Mouse (Mus musculus) forebrain, embryonic 15.5 days (tissue): ENCODE measurements around the gene Pou1f1. TPM values are rescaled to one million over a fixed set of nuclear protein-coding genes. Genes with fewer than 3 reads are reported as not detected.

ENCODE experiments used
- ATAC-seq: fragments of 200-750 bp; cut with Nextera tagmentation; replicated peaks from 2 replicates; pipeline ENCODE4 v1.8.0; 2017; ENCODE audit warnings: mild to moderate bottlenecking, moderate TSS enrichment, moderate library complexity
- H3K27ac ChIP-seq: fragments of 300-500 bp; sonication (generic); replicated peaks from 2 replicates; pipeline ENCODE4 v1.5.1; 2015; ENCODE audit warnings: mild to moderate bottlenecking, inconsistent platforms
- H3K27me3 ChIP-seq: fragments of 300-500 bp; sonication (generic); 2 replicates; pipeline ENCODE4 v1.6.1; 2015; ENCODE audit warnings: inconsistent platforms
- H3K36me3 ChIP-seq: fragments of 300-500 bp; sonication (generic); 2 replicates; pipeline ENCODE4 v1.6.1; 2015; ENCODE audit warnings: mild to moderate bottlenecking, inconsistent platforms
- H3K4me1 ChIP-seq: fragments of 300-500 bp; sonication (generic); 2 replicates; pipeline ENCODE4 v1.6.1; 2015; ENCODE audit warnings: inconsistent platforms
- H3K4me2 ChIP-seq: fragments of 300-500 bp; sonication (generic); replicated peaks from 2 replicates; pipeline ENCODE4 v1.6.1; 2015; ENCODE audit warnings: mild to moderate bottlenecking, inconsistent platforms
- H3K4me3 ChIP-seq: fragments of 300-500 bp; sonication (generic); 2 replicates; pipeline ENCODE4 v1.5.1; 2015; ENCODE audit warnings: mild to moderate bottlenecking, inconsistent platforms
- H3K9ac ChIP-seq: fragments of 300-500 bp; sonication (generic); replicated peaks from 2 replicates; pipeline ENCODE4 v1.6.1; 2015; ENCODE audit warnings: mild to moderate bottlenecking, inconsistent platforms
- H3K9me3 ChIP-seq: fragments of 300-500 bp; sonication (generic); 2 replicates; pipeline ENCODE4 v1.6.1; 2016; ENCODE audit warnings: inconsistent platforms
- WGBS: fragments of 180-500 bp; shearing (Covaris S2); methylation state at CpG from one replicate; pipeline ENCODE4 v1.1.7; 2015; ENCODE audit warnings: mixed read lengths; 5-methylcytosine and 5-hydroxymethylcytosine counted together
- polyA plus RNA-seq: library from polyadenylated mRNA; unstranded; fragments of >200 nt; fragmentation: Nextera tagmentation; extraction: Ambion mirVana; gene quantifications from 2 replicates; pipeline ENCODE4 v1.2.1, GENCODE M21; 2015

The Pou1f1 gene
- not detected in 2 replicates for polyA plus RNA-seq

- Histone ChIP-seq H3K4me3 (no peak within 1 kb of the TSS), H3K9me3 (no peaks in the 10 kb centered on the region), H3K4me1 (no peaks in the 10 kb centered on the region), H3K9ac (no peak within 1 kb of the TSS), H3K4me2 (no peak within 1 kb of the TSS), H3K36me3 (no peaks in the 10 kb centered on the region), H3K27ac (no peak within 1 kb of the TSS), H3K27me3 (no peaks in the 10 kb centered on the region)
- ATAC-seq = no peak
- WGBS = 85% methylated on average over 6 of the region's 6 CpGs
These were observed at the start of gene Pou1f1 for GRCm38 (mm10) chr16:65520211-65520610. Gene Pou1f1, plus strand, starts transcription at chr16:65520511.

GRCm38 (mm10) chr16:65470650-65471049, 49.7 kb upstream of the Pou1f1 start:
- H3K9me3 ChIP-seq = no peaks in the 10 kb centered on the region
- no peaks in the 10 kb centered on the region for H3K4me1 ChIP-seq
- H3K9ac ChIP-seq = no peak overlapping the region
- no peak for ATAC-seq
- 91% methylated on average over 4 of the region's 4 CpGs for WGBS
- H3K27ac ChIP-seq = no peak overlapping the region
- H3K4me2 ChIP-seq = no peak overlapping the region
- H3K4me3 ChIP-seq = no peak overlapping the region
- H3K27me3 ChIP-seq = no peaks in the 10 kb centered on the region
- H3K36me3 ChIP-seq = no peaks in the 10 kb centered on the region

GRCm38 (mm10) chr16:65472472-65473001, 47.8 kb upstream of the Pou1f1 start:
- no peaks in the 10 kb centered on the region for H3K36me3 ChIP-seq
- H3K27me3 ChIP-seq = no peaks in the 10 kb centered on the region
- no peak overlapping the region for H3K4me3 ChIP-seq
- H3K4me2 ChIP-seq = no peak overlapping the region
- H3K9ac ChIP-seq = no peak overlapping the region
- ATAC-seq = peak; percentile 76
- no peaks in the 10 kb centered on the region for H3K9me3 ChIP-seq
- no peaks in the 10 kb centered on the region for H3K4me1 ChIP-seq
- H3K27ac ChIP-seq = no peak overlapping the region
- 18% methylated on average over 5 of the region's 5 CpGs for WGBS

- H3K36me3 ChIP-seq = no peaks in the 10 kb centered on the region
- no peaks in the 10 kb centered on the region for H3K27me3 ChIP-seq
- H3K4me2 ChIP-seq = no peak overlapping the region
- H3K4me3 ChIP-seq = no peak overlapping the region
- ATAC-seq = no peak
- H3K27ac ChIP-seq = no peak overlapping the region
- H3K9ac ChIP-seq = no peak overlapping the region
- 91% methylated on average over 6 of the region's 6 CpGs for WGBS
- H3K4me1 ChIP-seq = no peaks in the 10 kb centered on the region
- H3K9me3 ChIP-seq = no peaks in the 10 kb centered on the region
These were observed 34.6 kb upstream of the Pou1f1 start for GRCm38 (mm10) chr16:65485726-65486125.

- no peaks in the 10 kb centered on the region for H3K36me3 ChIP-seq
- no peak overlapping the region for H3K27ac ChIP-seq
- no peak overlapping the region for H3K4me2 ChIP-seq
- ATAC-seq = no peak
- 86% methylated on average over 5 of the region's 5 CpGs for WGBS
- H3K9ac ChIP-seq = no peak overlapping the region
- H3K9me3 ChIP-seq = no peaks in the 10 kb centered on the region
- no peak overlapping the region for H3K4me3 ChIP-seq
- no peaks in the 10 kb centered on the region for H3K27me3 ChIP-seq
- no peaks in the 10 kb centered on the region for H3K4me1 ChIP-seq
These were observed 24.3 kb upstream of the Pou1f1 start for GRCm38 (mm10) chr16:65496030-65496429.

- no peaks in the 10 kb centered on the region for H3K4me1 ChIP-seq
- ATAC-seq = 0 out of 2 replicates have a peak, but pooled peaks have one; percentile 46
- WGBS = 35% methylated on average over 2 of the region's 2 CpGs
- H3K4me3 ChIP-seq = no peak overlapping the region
- H3K27me3 ChIP-seq = no peaks in the 10 kb centered on the region
- H3K4me2 ChIP-seq = no peak overlapping the region
- H3K9me3 ChIP-seq = no peaks in the 10 kb centered on the region
- no peak overlapping the region for H3K9ac ChIP-seq
- H3K27ac ChIP-seq = no peak overlapping the region
- no peaks in the 10 kb centered on the region for H3K36me3 ChIP-seq
These were observed 23.3 kb upstream of the Pou1f1 start for GRCm38 (mm10) chr16:65497049-65497448.

GRCm38 (mm10) chr16:65514223-65514622, 6.1 kb upstream of the Pou1f1 start:
- no peak overlapping the region for H3K4me3 ChIP-seq
- no peak overlapping the region for H3K27ac ChIP-seq
- no peak overlapping the region for H3K4me2 ChIP-seq
- 74% methylated on average over 7 of the region's 7 CpGs for WGBS
- H3K9me3 ChIP-seq = no peaks in the 10 kb centered on the region
- no peak overlapping the region for H3K9ac ChIP-seq
- H3K27me3 ChIP-seq = no peaks in the 10 kb centered on the region
- no peak for ATAC-seq
- no peaks in the 10 kb centered on the region for H3K36me3 ChIP-seq
- H3K4me1 ChIP-seq = no peaks in the 10 kb centered on the region

- H3K9ac ChIP-seq = no peak overlapping the region
- H3K27ac ChIP-seq = no peak overlapping the region
- ATAC-seq = no peak
- H3K4me1 ChIP-seq = 0 out of 2 replicates have a peak, but pooled peaks cover 3% of the 10 kb centered on the region
- H3K36me3 ChIP-seq = no peaks in the 10 kb centered on the region
- H3K4me3 ChIP-seq = no peak overlapping the region
- 86% methylated on average over 2 of the region's 2 CpGs for WGBS
- no peaks in the 10 kb centered on the region for H3K27me3 ChIP-seq
- no peak overlapping the region for H3K4me2 ChIP-seq
- H3K9me3 ChIP-seq = no peaks in the 10 kb centered on the region
These were observed 5.7 kb downstream of the Pou1f1 start for GRCm38 (mm10) chr16:65526004-65526403.

GRCm38 (mm10) chr16:65526695-65527094, 6.4 kb downstream of the Pou1f1 start:
- no peak for ATAC-seq
- Histone ChIP-seq H3K36me3 (no peaks in the 10 kb centered on the region), H3K4me3 (no peak overlapping the region), H3K9me3 (no peaks in the 10 kb centered on the region), H3K27me3 (no peaks in the 10 kb centered on the region), H3K4me2 (no peak overlapping the region), H3K27ac (no peak overlapping the region), H3K4me1 (0 out of 2 replicates have a peak, but pooled peaks cover 3% of the 10 kb centered on the region), H3K9ac (no peak overlapping the region)
- 89% methylated on average over 5 of the region's 5 CpGs for WGBS

GRCm38 (mm10) chr16:65529589-65529988, 9.3 kb downstream of the Pou1f1 start:
- no peak overlapping the region for H3K9ac ChIP-seq
- H3K4me3 ChIP-seq = no peak overlapping the region
- no peaks in the 10 kb centered on the region for H3K36me3 ChIP-seq
- 1% methylated on average over 5 of the region's 5 CpGs for WGBS
- H3K9me3 ChIP-seq = no peaks in the 10 kb centered on the region
- no peak overlapping the region for H3K4me2 ChIP-seq
- no peak for ATAC-seq
- no peak overlapping the region for H3K27ac ChIP-seq
- no peaks in the 10 kb centered on the region for H3K27me3 ChIP-seq
- H3K4me1 ChIP-seq = 0 out of 2 replicates have a peak, but pooled peaks cover 3% of the 10 kb centered on the region

- Histone ChIP-seq H3K4me1 (0 out of 2 replicates have a peak, but pooled peaks cover 3% of the 10 kb centered on the region), H3K9ac (no peak overlapping the region), H3K9me3 (no peaks in the 10 kb centered on the region), H3K4me2 (no peak overlapping the region), H3K36me3 (no peaks in the 10 kb centered on the region), H3K27me3 (no peaks in the 10 kb centered on the region), H3K27ac (no peak overlapping the region), H3K4me3 (no peak overlapping the region)
- ATAC-seq = peak; percentile 55
- 59% methylated on average over 8 of the region's 8 CpGs for WGBS
These were observed 11.4 kb downstream of the Pou1f1 start for GRCm38 (mm10) chr16:65531663-65532062.

GRCm38 (mm10) chr16:65533315-65533999, 13.1 kb downstream of the Pou1f1 start:
- Histone ChIP-seq H3K27me3 (no peaks in the 10 kb centered on the region), H3K9me3 (no peaks in the 10 kb centered on the region), H3K4me1 (0 out of 2 replicates have a peak, but pooled peaks cover 3% of the 10 kb centered on the region), H3K9ac (no peak overlapping the region), H3K4me3 (no peak overlapping the region), H3K4me2 (no peak overlapping the region), H3K36me3 (no peaks in the 10 kb centered on the region), H3K27ac (no peak overlapping the region)
- 30% methylated on average over 12 of the region's 12 CpGs for WGBS
- no peak for ATAC-seq
